Mouse (Mus musculus): ENCODE results near the gene Nmbr.

GRCm38 (mm10) chr10:14690349-14690748 lies 15.0 kb upstream of the Nmbr start:
- no peak for TF ChIP-seq CTCF (conservative IDR thresholded peaks at IDR 0.05; ENCODE audit: insufficient read depth, insufficient read length, low read depth, low read length)
- TF ChIP-seq POLR2A (IDR thresholded peaks at IDR 0.05; ENCODE audit: low read depth, low read length): no peak
